Mouse (Mus musculus) testis, adult 2 months (tissue): ENCODE results near the gene Sptbn4.

Source experiments
- CTCF ChIP-seq: fragments of 200-500 bp; IDR thresholded peaks from 2 replicates; pipeline ENCODE4 v1.5.1; 2012; ENCODE audit warnings: low read depth, mild to moderate bottlenecking, inconsistent platforms, low read length, moderate library complexity; ENCODE audit not compliant: control insufficient read depth, insufficient read depth, insufficient replicate concordance
- POLR2A ChIP-seq: fragments of 200-500 bp; IDR thresholded peaks from 2 replicates; pipeline ENCODE4 v1.6.1; 2012; ENCODE audit warnings: low read depth, mild to moderate bottlenecking, inconsistent platforms, low read length, moderate library complexity; ENCODE audit not compliant: control insufficient read depth

GRCm38 (mm10) chr7:27448421-27449206, 1.1 kb upstream of the Sptbn4 start:
- TF ChIP-seq CTCF (no peak), POLR2A (no peak)
